Mouse (Mus musculus): ENCODE results near the gene Mep1a.

DNA sequence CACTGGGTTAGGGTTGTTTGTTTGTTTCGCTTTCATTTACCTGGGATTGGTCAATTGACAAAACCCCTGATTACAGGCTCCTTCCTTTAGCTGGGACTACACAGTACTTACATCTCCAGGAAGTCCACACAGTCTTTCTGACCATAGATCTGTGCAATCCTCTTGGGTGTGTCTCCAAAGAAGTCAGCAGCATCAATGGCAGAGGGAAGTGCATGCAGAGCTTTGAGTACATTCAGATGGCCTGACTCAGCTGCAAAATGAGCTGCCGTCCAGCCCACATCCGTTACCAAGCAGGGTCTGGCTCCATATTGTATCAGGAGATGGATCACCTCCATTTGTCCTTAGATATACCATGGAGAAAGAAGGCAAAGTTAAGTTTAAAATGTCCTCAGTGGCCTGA lies 36.2 kb upstream of the Mep1a start:
- TF ChIP-seq NRF1 (IDR thresholded peaks at IDR 0.05; ENCODE audit: insufficient read depth, low read depth, low read length, poor library complexity, severe bottlenecking), result no peak
- no peak for TF ChIP-seq MYC (IDR thresholded peaks at IDR 0.05; ENCODE audit: low read depth, low read length)
- no peak for TF ChIP-seq CTCF (IDR thresholded peaks at IDR 0.05 in 2 of 3, conservative IDR thresholded peaks at IDR 0.05 in 1 of 3; ENCODE audit: control insufficient read depth in 1 of 3, insufficient read depth in 1 of 3, low read depth in 2 of 3, low read length in 3 of 3, poor library complexity in 1 of 3, severe bottlenecking in 1 of 3)
- TF ChIP-seq UBTF (IDR thresholded peaks at IDR 0.05; ENCODE audit: borderline replicate concordance, insufficient read depth, low read depth, low read length), result no peak
- TF ChIP-seq ZNF384 (IDR thresholded peaks at IDR 0.05; ENCODE audit: low read depth, low read length), result no peak
- no peak for TF ChIP-seq TAL1 (IDR thresholded peaks at IDR 0.05; ENCODE audit: low read length)
- no peak for TF ChIP-seq POLR2AphosphoS2 (IDR thresholded peaks at IDR 0.05; ENCODE audit: low read length)
- no peak for TF ChIP-seq ZMIZ1 (IDR thresholded peaks at IDR 0.05; ENCODE audit: low read depth, low read length)
- no peak for TF ChIP-seq TCF12 (IDR thresholded peaks at IDR 0.05; ENCODE audit: low read depth, low read length)
- TF ChIP-seq JUND (IDR thresholded peaks at IDR 0.05; ENCODE audit: low read depth, low read length), result no peak
- no peak for TF ChIP-seq POLR2A (IDR thresholded peaks at IDR 0.05; ENCODE audit: control insufficient read depth in 1 of 2, insufficient read depth in 1 of 2, low read depth in 1 of 2, low read length in 2 of 2, poor library complexity in 1 of 2)
